8 mouse cellular contexts compared by ENCODE assay signal in the genomic region with DNA sequence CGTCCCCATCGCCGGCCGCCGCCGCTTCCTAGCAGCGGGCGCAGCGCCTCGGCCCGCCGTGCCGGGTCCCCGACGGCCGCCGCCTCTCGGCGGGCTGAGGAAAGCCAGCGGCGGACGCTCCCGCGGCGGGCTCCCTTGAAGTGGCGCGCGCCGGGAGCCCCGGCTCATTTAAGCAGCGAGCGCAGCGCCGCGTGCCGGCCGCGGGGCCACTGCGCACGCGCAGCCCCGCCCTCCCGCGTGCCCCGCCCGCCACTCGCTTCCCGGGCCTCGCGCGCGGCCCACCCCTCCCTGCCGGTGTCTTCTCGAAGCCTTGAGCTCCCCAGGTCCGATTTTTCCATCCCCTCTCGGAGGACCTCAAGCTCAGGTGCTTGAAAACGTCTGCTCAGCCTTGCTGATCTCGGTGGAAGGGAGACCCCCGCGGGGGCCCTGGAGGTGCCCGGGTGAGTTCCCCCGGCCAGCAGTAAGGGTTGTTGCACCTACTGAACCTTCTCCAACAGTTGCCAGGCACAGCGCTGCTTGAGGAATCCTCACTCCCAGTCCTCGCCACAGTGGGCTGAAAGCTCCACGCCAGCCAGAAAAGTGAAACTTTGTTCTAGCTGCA. TPM values are rescaled to one million over a fixed set of nuclear protein-coding genes. Genes with fewer than 3 reads are reported as not detected.
DNase-seq lines count a peak whose midpoint lies in the region; ATAC-seq lines count a peak whose summit lies in the region.

A gene (minus strand): TSS at position 174 of the 601 bp plus-strand sequence.

- H3K36me3 ChIP-seq in hindbrain, embryonic 16.5 days (ENCODE audit: control insufficient read depth, insufficient read depth, low read length) = no peaks in the 10 kb centered on the region

- no peaks in the 10 kb centered on the region for H3K4me1 ChIP-seq in hindbrain, embryonic 16.5 days (ENCODE audit: control insufficient read depth, insufficient read depth, low read depth, low read length)

- H3K4me3 ChIP-seq in hindbrain, embryonic 16.5 days (ENCODE audit: low read length) = peak within 1 kb of the TSS; percentile 89

- H3K27me3 ChIP-seq in hindbrain, embryonic 16.5 days (replicated peaks; ENCODE audit: control insufficient read depth, insufficient read depth, low read length) = no peaks in the 10 kb centered on the region

- peak; percentile 58 for DNase-seq in R1 (ENCODE audit: low read depth, low spot score)
- DNase-seq in cerebellum, postnatal 25 days = peak; percentile 91 to 94
- DNase-seq in frontal cortex, postnatal 25 days (ENCODE audit: low spot score in 2 of 2) = peak; percentile 52 to 62
- DNase-seq in left cerebral cortex, adult 18-20 months (ENCODE audit: low spot score in 2 of 2) = peak; percentile 72 to 80
- peak; percentile 70 to 85 for DNase-seq in lung, postnatal 4 days
- DNase-seq in retina, postnatal 7 days (ENCODE audit: low read depth, low spot score) = peak; percentile 75
- DNase-seq in urinary bladder, adult 18-20 months (ENCODE audit: low spot score in 2 of 2) = peak; percentile 35 to 53

- H3K9ac ChIP-seq in hindbrain, embryonic 16.5 days (ENCODE audit: low read depth, low read length) = peak within 1 kb of the TSS; percentile 92

- peak; percentile 95 for ATAC-seq in hindbrain, embryonic 16.5 days

- no peaks in the 10 kb centered on the region for H3K9me3 ChIP-seq in hindbrain, embryonic 16.5 days (ENCODE audit: control insufficient read depth, low read length)

- peak within 1 kb of the TSS; percentile 95 for H3K27ac ChIP-seq in hindbrain, embryonic 16.5 days (ENCODE audit: low read depth, low read length)

- H3K4me2 ChIP-seq in hindbrain, embryonic 16.5 days (ENCODE audit: low read length) = peak within 1 kb of the TSS; percentile 84

- 2% methylated on average over 51 of the region's 65 CpGs for WGBS in hindbrain, embryonic 16.5 days

RNA-seq across cellular contexts. Expression of the gene that starts here (rescaled TPM):
- polyA plus RNA-seq in hindbrain, embryonic 16.5 days (2015; fragmentation: Nextera tagmentation; extraction: Ambion mirVana) = 52.4 and 57.7 TPM in 2 replicates
- 10 to 100 TPM; 57.6 to 59.0 TPM for total RNA-seq in left cerebral cortex, adult 18-20 months (2021)

Comparison
In these comparisons a context has a peak if more than half of its experiments do, and no peak if none do; other contexts are left out.
1. Peak in every context shown above with its lines: DNase-seq, ATAC-seq, H3K4me3 ChIP-seq and H3K27ac ChIP-seq.